Mouse (Mus musculus) myocyte (in vitro differentiated cells): ENCODE measurements around the gene Tspan15.

ENCODE experiments used
- CEBPB ChIP-seq: IDR thresholded peaks from 2 replicates; pipeline ENCODE4 v1.6.1; 2011; ENCODE audit warnings: mild to moderate bottlenecking, moderate library complexity; ENCODE audit not compliant: poor library complexity, insufficient read depth, severe bottlenecking
- MAX ChIP-seq: IDR thresholded peaks from one replicate; pipeline ENCODE4 v1.6.1; 2011; ENCODE audit warnings: low read depth, mild to moderate bottlenecking, control low read depth
- MYOD1 ChIP-seq, 3 experiments: IDR thresholded peaks; one replicate each; pipeline ENCODE4 v1.6.1; 2011; ENCODE audit warnings: control low read depth in 2 of 3, low read depth in 2 of 3, mild to moderate bottlenecking in 2 of 3, moderate library complexity in 1 of 3; ENCODE audit not compliant: insufficient read length in 2 of 3, control insufficient read depth in 1 of 3
- POLR2A ChIP-seq: IDR thresholded peaks from one replicate; pipeline ENCODE4 v1.6.1; 2011; ENCODE audit warnings: low read depth, mild to moderate bottlenecking, control low read depth, moderate library complexity; ENCODE audit not compliant: insufficient read length
- SRF ChIP-seq: IDR thresholded peaks from one replicate; pipeline ENCODE4 v1.6.1; 2011; ENCODE audit warnings: low read depth; ENCODE audit not compliant: control insufficient read depth, insufficient read length
- TCF12 ChIP-seq: IDR thresholded peaks from one replicate; pipeline ENCODE4 v1.6.1; 2011; ENCODE audit warnings: mild to moderate bottlenecking, control low read depth; ENCODE audit not compliant: poor library complexity, insufficient read depth, severe bottlenecking
- USF1 ChIP-seq: IDR thresholded peaks from one replicate; pipeline ENCODE4 v1.6.1; 2011; ENCODE audit warnings: low read depth, mild to moderate bottlenecking, control low read depth, moderate library complexity

DNA sequence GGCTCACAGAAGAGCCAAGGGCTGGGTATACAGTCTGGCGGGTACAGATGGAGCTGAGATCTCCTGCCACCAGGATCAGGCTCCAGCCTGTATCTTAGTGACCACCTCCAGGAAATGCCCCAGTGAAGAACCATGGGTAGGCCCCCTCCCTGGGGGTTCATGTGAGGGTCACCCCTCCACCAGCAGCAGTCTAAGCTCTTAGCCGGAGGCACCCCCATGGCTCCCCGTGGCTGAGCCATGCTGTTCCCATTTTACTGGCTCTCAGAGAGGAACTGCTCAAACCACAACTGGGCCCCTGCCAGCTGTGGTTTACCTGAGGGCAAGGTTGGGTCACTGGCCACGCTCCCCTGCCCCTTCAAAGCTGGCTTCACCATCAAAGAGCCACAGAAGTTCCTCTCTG is 41.1 kb downstream of the Tspan15 start:
- TF ChIP-seq POLR2A: no peak
- no peak for TF ChIP-seq SRF
- no peak for TF ChIP-seq MYOD1 (IDR thresholded peaks at IDR 0.05; ENCODE audit: control insufficient read depth in 1 of 3, insufficient read length in 2 of 3, low read depth in 2 of 3)
- TF ChIP-seq MAX: no peak
- TF ChIP-seq USF1: no peak
- no peak for TF ChIP-seq CEBPB
- no peak for TF ChIP-seq TCF12
